Mouse (Mus musculus): ENCODE results near the gene Bcl7b.

DNA sequence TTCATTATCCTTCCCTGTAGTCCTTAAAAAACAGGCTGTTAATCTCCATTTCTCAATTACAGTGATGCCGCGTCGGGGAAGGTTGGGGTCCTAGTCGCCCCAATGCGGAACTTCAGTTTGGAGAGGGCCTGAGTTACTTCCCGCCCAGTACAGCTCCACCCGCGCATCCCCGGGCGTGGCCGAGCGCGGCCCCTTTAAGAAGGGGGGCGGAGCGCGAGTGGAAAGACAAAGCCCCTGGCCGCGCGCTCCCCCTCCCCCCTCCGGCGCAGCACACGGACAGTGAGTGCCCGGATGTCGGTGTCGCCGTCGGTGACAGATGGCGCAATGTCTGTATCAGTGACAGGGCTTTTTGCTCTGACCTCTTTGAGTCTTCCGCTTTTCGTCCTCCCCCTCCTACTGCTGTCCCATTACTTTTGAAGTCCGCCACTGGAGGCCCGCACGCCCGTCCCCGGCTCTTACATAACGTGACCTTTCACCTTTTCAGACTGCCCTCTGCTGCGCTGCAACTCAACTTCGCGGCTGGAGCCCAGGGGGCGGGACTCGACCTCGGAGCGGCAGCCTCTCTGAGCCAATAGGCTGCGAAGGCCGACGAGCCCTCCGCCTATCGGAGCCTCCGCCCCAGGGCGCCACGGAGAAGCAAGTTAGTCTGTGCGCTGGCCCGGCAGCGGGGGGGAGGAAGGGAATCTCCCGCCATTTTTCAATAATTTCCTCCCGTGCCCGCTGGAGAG, 18.7 kb downstream of the Bcl7b start, which contains the start of gene Baz1b:
- TF ChIP-seq CTCF (IDR thresholded peaks at IDR 0.05; ENCODE audit: insufficient read depth, low read length): no peak
- peak; percentile 71; the same call in 1 of the 2 replicates for TF ChIP-seq POLR2A (IDR thresholded peaks at IDR 0.05; ENCODE audit: borderline replicate concordance, extremely low read depth, low read depth, low read length)

Data from lung, adult 2 months (tissue).